Mouse (Mus musculus): ENCODE measurements at regions not wholly inside any gene's neighbourhood (a gene's known extent, or its start where the extent isn't known, plus 50 kb on each side); places are given as distances from the start of the nearest gene placed in this dataset.

DNA sequence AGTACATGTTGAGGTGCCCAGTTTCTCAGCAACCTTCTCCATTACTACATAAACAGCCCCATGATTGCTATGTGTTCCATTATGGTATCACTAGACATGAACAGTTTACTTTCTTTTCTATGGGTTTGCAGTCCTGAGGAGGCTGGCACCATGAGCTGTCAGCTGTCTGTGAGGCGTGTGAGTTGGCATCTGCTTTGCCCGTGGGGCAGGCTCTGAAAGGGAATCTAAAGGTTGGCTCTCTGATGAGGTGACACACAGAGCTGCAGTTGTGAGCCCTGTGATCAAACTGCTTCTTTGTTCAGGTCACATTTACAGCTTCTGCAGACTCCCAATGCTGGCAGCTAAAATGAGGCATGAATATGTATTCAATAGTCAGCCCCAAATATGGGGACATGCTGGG, 341.0 kb upstream of the Lmcd1 start:
- TF ChIP-seq CTCF (conservative IDR thresholded peaks at IDR 0.05 in 1 of 2, IDR thresholded peaks at IDR 0.05 in 1 of 2; ENCODE audit: low read depth in 2 of 2, low read length in 2 of 2) (no peak), EP300 (IDR thresholded peaks at IDR 0.05; ENCODE audit: low read length) (no peak), MAFK (IDR thresholded peaks at IDR 0.05; ENCODE audit: insufficient replicate concordance, low read length) (no peak), ZNF384 (IDR thresholded peaks at IDR 0.05; ENCODE audit: low read depth, low read length) (no peak), POLR2AphosphoS2 (IDR thresholded peaks at IDR 0.05; ENCODE audit: low read depth, low read length) (no peak), ZC3H11A (IDR thresholded peaks at IDR 0.05; ENCODE audit: low read depth, low read length) (no peak), POLR2A (IDR thresholded peaks at IDR 0.05; ENCODE audit: low read depth, low read length) (no peak), USF1 (IDR thresholded peaks at IDR 0.05; ENCODE audit: low read depth, low read length) (no peak), E2F4 (IDR thresholded peaks at IDR 0.05; ENCODE audit: insufficient replicate concordance, low read depth, low read length) (no peak), KAT2A (IDR thresholded peaks at IDR 0.05; ENCODE audit: insufficient replicate concordance, low read length) (no peak), NELFE (IDR thresholded peaks at IDR 0.05; ENCODE audit: low read depth, low read length) (no peak)

Measured in CH12.LX (cell line).